Mouse (Mus musculus): ENCODE results near the gene Ptpn6. TPM values are rescaled to one million over a fixed set of nuclear protein-coding genes. Genes with fewer than 3 reads are reported as not detected.
"Not testable (repeated sequence)": the region's sequence is repeated elsewhere in the genome, so short reads cannot be mapped to it uniquely, and the experiment has no call there.

Gene Ptpn6
- polyA plus RNA-seq, 2 experiments from 2014 or later, result 138 to 144 TPM

DNA sequence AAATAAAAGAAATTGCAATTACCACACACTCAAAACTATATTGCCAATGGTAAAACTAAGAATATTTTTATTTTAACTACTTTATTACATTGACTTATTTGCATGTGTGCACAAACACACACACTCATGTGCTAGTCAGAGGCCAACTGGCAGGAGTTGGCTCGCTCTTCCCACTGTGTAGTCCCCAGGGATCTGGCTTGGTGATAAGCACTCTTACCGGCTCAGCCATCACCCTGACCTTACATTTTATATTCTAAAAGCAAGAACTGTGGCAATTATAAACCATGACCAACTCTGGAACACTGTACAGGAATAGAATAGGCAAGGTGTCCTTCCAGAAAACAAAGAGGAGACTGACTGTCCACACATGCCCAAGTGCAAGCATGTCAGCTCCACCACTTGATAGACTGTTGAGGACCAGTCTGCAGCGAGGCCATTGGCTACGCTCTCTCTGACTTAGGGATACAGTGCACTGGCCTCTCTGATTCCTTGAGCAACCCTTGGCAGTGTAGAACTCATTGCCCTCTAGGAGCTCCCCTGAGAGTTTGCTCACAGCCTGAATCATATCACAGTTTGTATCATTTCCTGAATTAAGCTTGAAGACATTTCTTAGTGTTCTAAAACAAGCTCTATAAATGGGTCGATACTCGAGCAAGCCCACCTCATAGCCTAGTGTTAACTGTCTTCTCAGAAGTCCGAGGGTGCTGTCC, 41.9 kb downstream of the Ptpn6 start:
- ATAC-seq, result no peak

DNA sequence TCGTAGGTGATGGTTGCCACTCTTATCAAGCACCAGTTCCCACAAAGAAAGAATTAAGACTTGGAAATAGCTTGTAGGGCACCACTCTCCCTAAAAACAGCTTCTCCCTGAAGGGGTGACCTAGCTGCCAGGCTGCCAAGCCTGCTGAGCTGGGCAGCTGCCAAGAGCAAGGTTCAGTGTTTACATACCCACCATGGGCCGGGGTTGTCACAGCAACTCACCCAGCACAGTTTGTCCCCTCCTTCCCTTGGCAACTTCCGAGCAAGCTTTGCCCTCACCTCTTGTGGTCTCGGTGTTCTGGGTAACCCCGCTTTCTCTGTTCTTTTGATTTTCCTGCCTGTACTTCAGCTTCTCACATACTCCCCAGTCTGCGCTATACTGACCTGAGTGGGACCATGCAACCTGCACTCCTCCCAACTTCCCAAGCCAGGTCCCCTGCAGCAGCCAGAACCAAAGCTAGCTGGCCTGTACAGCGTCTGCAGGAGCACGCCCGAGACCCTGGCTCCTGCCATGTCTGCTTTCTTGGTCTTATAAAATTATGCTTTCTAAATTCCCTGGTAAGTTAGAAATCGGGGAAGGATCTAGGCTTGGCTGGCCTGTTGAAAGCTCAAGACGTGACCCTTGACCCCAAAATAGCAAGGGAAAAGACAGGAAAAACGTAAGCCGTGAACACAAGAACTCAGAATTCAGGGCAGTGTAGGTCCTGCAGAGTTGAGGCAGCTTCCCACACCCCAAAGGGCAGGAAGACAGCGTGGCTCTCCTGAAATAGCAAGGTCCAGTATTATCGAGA, 44.2 kb downstream of the Ptpn6 start:
- ATAC-seq, result peak; percentile 66

DNA sequence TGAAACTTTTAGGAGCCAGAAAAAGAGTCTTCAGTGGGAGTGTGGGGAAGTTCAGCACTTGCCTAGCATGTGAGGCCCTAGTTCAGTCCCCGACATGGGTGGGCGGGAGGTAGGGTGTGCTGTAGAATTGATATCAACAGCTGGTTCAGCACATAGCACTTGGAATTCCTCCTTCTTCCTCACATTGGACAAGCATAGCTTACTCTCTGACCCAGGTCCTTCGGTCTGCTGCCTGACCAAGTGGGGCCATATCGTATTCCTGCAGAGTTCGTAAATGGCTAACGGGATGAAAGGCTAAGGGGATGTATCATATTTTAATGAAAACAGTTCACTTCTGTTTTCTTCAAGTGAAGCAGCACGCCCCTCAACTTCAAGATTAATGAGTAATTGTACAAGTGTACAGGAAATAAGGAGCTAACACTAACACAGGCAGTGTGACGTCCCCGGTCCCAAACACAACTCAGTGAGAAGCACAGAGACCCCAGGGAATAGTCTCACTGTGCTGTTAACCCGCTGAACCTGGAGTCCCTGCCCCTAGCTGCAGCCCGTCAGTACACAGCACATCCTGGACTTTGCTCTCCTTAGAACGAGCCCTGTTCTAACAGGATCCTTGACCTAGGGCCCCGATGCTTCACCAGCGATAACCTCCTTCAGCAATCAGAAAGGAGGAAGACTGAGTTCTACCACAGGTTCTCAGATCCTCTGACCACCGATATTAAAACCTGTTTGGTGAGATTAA, 45.1 kb downstream of the Ptpn6 start:
- ATAC-seq, result no peak

DNA sequence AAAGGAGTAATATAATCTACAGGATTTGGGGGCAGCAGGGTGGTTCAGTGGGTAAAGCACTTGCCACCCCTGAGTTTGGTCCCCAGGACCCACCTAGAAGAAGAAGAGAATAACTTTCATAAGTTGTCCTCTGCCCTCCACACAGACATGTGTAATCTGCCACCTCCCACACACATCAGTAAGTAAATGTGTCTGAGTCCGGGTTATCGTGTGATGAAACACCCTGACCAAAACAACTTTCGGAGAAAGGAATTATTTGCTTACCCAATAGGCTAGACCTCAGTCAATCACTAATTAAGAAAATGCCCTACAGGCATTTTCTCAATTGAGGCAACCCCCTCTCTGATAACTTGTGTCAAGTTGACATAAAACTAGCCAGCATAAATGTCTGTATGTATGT, 48.0 kb downstream of the Ptpn6 start:
- ATAC-seq, result no peak

DNA sequence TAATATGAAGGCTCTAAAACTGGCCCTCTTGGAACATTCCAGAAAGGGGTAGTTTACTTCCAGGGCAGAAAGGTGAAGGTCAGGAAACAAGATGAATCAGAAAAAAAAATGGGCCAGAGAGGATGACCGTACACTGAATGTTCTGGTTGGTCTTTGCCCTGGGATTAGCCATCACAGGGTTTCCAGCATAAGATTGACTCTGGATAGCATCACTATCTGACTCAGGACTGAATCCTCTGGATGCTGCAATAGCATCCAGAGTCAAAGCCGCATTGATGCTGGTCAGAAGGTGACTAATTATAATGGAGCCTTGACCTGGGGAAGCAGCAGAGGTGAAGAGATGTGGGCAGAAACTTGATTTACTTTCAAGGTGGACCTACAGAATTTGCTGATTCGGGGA, 49.5 kb downstream of the Ptpn6 start:
- ATAC-seq, result no peak

DNA sequence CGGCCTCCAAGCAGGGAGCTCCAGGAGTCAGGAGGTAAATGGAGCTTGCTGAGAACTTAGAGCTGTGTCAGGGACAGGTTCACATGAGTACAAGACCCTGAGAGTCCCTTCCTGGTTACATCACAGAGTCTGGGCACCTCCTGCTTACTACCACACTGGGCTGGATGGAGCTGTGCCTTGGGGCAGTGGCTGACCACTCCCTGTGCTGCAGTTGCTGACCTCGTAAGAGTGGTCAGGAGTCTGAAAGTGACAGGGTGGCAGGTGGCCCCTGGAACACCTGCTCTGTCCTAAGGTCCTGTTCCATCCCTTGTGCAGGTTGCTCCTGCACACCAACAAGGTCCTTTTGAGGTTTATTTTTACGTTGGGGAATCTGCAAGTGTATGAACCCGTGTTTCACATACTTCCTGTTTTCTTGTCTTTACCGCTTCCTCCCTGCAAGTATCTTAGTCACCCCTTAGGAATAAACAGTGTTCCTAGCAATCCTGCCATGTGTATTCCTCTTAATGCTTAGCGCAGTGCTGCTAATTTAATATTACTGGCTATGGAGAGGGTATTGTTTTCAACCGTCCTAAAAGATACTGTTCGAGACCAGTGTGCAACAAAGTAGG, 50.3 kb downstream of the Ptpn6 start:
- ATAC-seq, result no peak

DNA sequence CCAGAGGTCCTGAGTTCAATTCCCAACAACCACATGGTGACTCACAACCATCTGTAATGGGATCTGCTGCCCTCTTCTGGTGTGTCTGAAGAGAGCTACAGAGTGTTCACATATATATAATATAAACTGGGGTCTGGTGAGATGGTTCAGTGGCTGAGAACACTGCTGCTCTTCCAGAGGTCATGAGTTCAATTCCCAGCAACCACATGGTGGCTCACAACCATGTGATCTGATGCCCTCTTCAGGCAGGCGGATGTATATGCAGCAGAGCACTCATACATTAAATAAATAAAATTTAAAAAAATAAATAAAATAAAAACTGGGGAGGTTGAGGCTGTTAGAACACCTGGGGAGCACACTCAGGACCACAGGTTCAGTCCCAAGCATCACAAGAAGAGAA, 51.9 kb downstream of the Ptpn6 start:
- not testable (repeated sequence) for ATAC-seq

DNA sequence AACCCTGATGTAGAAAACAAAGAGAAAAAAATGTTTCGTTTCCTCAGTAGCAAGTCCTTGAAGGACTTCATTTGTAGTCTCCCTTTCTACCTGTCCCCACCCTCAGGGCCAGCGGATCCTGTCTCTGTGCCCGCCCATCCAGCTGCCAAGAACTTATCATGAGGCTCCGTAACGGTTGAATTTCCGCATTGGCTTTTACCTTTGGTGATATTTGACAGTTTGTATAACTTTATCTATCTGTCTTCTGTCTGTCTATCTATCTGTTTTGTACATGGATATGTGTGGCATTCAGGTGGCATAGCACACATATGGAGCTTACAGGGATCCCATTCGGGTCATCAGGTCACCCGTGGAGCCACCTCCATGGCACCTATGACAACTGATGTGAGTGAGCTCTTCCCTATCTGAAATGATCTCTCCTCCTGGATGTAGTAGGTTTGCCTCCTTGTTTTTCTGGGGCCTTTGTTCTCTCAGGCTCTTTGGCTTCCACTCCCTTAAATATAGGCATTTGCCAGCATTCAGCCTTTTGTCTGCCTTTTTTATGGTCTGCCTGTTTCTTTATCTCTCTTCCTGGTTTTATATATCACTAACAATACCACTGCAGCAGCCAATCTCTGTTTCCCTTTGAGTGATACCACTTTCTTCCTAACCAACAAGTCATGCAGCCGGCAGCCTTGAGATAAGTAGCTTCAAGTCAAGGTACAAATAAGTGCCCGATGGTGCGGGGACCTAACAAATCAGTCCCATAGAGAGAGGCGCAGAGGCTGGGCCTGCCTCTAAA, 52.7 kb downstream of the Ptpn6 start:
- no peak for ATAC-seq

DNA sequence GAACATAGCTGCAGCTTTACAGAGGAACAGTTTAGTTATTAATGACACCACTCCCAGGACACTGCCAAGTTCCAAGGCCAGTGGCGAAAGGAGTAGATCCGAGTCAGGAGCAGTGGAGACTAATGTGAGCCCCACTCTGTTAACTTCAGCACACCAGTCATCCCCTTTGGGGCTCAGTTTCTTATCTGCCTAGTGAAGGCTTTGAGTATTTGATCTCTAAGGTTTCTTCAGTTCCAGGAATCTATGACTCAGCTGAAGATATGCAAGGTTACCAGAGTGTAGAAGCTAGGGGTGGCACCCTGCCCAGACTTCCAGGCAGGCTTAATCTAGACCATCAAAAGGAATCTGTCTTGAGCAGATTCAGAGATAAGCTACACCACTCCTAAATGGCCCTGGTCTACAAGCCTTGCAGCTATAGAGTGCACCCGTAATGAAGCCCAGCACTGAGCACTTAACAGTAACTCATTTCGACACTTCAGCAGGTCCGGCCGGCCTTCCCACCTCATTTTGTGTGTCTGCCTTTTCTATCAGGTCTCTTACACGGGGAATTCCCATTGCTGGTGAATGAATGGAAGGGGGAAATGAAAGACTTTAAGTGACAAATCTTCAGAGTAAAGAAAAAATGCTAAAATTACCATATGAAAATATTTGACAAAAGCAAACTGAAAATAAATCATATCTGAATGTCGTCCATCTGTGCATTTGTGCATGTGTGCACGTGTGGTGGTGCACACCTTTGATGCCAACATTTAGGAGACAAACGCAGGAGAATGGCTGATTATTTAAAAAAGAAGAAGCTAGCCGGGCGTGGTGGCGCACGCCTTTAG, 54.7 kb downstream of the Ptpn6 start:
- ATAC-seq, result peak; percentile 23

DNA sequence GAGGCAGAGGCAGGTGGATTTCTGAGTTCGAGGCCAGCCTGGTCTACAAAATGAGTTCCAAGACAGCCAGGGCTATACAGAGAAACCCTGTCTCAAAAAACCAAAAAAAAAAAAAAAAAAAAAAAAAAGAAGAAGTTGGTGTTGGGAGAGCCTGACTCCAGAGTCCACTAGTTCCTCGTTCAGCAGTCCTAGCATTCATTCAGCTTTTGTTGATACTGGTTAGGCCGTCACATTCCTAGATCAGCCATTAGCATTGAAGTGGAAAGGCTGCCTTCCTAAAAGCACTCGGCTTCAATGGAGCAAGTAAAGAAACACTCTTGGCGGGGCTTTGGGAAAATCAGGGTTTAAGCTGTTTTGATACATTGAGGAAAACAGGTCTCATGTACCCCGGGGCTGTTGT, 56.2 kb downstream of the Ptpn6 start:
- ATAC-seq, result not testable (repeated sequence)

DNA sequence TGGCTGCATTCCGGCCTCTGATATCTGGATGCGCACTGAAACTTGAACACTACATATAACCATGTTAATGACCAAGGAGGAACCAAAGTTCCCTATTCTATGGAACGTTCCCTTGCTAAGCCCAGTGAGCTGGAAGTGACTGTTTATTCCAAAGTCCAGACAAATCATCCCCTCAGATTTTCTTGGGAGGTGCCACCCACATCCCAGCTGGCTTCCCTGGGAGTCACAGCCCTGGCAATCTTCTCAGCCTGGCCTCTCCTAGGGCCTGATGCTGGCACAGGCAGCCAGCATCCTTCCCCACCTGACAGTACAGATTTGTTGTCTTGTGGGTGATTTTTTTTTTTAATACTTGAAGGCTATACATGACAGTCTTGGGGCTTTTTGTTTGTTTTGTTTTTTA, 59.0 kb downstream of the Ptpn6 start:
- no peak for ATAC-seq

DNA sequence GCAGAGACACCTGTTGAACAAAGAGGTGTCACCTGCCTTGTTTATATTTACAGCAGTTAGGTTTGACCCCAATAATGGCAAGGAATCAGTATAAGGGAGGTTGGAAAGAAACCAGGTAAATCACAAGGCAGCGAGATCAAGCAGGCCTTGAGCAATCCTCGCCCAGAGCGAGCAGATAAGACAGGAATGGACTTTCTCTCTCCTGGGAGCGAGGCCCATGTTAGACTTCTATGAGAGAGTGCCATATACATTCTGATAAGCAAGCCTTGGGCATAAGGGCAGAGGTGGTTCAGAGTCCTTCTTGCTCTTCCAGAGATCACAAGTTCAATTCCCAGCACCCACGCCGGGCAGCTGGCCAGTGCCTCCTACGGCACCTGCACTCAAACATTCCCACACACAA, 59.7 kb downstream of the Ptpn6 start:
- no peak for ATAC-seq

DNA sequence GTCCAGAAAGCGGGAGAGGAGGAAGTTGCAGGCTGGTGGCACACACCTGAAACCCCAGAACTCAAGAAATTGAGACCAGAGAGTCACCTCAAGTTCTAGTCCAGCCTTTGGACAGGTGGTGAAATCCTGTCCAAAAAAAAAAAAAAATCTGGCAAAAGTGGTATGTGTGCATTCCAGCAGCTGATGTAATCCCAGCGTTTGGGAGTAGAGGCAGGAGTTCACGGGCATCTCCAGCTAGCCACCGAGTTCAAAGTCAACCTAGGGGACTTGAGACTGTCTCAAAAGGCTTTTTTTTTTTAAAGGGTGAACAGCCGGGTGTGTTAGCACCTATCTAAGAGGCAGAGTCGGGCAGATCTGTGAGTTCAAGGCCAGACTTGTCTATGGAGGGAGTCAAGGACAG, 62.3 kb downstream of the Ptpn6 start:
- ATAC-seq, result no peak

DNA sequence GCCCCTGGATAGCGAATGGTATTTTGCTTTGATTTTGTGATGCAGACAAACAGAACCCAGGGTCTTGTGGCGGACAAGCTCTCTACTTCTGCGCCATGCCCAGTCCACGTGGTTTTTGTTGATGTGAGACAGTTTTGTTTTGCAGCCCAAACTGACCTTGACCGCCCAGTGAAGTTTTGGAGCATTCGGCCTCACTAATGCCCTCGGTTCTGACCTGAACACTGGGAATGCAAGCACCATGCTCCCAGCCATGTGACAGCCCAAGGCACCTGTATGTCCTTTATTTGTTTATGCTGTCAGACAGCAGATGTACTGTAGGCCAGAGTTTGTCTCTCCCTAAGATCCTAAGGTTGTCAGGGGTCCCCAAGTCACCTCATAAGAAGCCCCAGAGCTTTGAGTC, 63.9 kb downstream of the Ptpn6 start:
- ATAC-seq, result no peak

DNA sequence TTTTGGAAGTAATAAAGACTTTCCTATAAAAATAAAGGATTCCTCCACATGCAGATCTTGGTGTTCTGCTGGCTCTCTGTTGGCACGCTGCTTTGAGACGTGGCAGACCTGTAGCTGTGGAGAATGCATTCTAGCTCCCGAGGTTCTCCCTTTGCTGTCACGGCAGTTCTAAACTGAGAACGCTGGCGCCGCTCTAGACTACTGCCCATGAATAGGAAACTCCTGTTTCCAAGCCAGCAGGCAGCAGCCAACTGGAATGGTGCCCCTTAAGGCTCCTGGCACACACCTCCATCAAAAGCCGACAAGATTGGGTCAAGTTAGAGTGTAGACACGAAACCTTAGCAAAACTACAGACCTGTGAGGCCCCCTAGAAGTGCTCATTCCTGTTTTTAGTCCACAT, 64.9 kb downstream of the Ptpn6 start:
- no peak for ATAC-seq

DNA sequence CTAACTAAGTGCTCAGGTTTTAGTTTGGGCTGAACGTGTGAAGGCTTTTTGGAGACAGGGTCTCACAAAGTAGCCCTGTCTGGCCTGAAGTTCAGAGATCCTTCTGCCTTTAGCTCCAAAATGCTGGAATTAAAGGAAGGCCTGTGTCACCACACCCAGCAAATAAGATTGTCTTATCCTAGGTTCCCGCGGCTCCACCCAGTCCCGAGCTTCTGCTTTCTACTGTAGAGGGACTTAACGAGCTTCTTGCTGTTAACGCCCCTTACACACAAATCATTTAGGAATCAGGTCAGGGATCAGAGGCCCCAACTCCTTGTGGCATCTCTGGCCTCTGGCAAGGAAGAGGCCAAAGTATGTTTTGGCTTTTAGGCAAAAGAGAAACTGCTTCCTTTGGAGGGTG, 66.4 kb downstream of the Ptpn6 start:
- no peak for ATAC-seq

Other genes with a start within 250 kb of the Ptpn6 start
- not detected for gene C1rl, start 245.6 kb downstream of the Ptpn6 start, polyA plus RNA-seq (2017; shearing (Covaris generic))
- under 1 TPM in 1 of 2 experiments, not detected in 1; 0.57 TPM for gene C1ra, start 226.3 kb downstream of the Ptpn6 start, polyA plus RNA-seq (2017; shearing (Covaris generic))
- not detected for gene C1s1, start 196.4 kb downstream of the Ptpn6 start, polyA plus RNA-seq (2017; shearing (Covaris generic))
- gene C1rb, start 168.4 kb downstream of the Ptpn6 start, polyA plus RNA-seq (2017; shearing (Covaris generic)), result not detected
- not detected for gene C1s2, start 102.6 kb downstream of the Ptpn6 start, polyA plus RNA-seq (2017; shearing (Covaris generic))
- 10 to 100 TPM; 24.3 to 25.9 TPM for gene Lpcat3, start 75.7 kb downstream of the Ptpn6 start, polyA plus RNA-seq (2017; shearing (Covaris generic))
- gene Emg1, start 26.5 kb downstream of the Ptpn6 start, polyA plus RNA-seq (2017; shearing (Covaris generic)), result 100 to 1,000 TPM; 401 to 440 TPM
- gene Phb2, start 26.4 kb downstream of the Ptpn6 start, polyA plus RNA-seq (2017; shearing (Covaris generic)), result 10 to 100 TPM; 72.2 to 87.3 TPM
- 100 to 1,000 TPM; 529 to 630 TPM for gene Grcc10, start 2.7 kb upstream of the Ptpn6 start, polyA plus RNA-seq (2017; shearing (Covaris generic))
- not detected for gene Gm45234, start 17.3 kb upstream of the Ptpn6 start, polyA plus RNA-seq (2017; shearing (Covaris generic))
- 1 to 10 TPM; 3.3 to 5.7 TPM for gene Atn1, start 17.8 kb upstream of the Ptpn6 start, polyA plus RNA-seq (2017; shearing (Covaris generic))
- 1 to 10 TPM; 4.4 to 4.7 TPM for gene Eno2, start 31.0 kb upstream of the Ptpn6 start, polyA plus RNA-seq (2017; shearing (Covaris generic))
- under 1 TPM; 0.61 to 0.73 TPM for gene Lrrc23, start 41.0 kb upstream of the Ptpn6 start, polyA plus RNA-seq (2017; shearing (Covaris generic))
- 1 to 10 TPM; 1.5 to 2.1 TPM for gene Spsb2, start 69.9 kb upstream of the Ptpn6 start, polyA plus RNA-seq (2017; shearing (Covaris generic))
- gene Tpi1, start 75.6 kb upstream of the Ptpn6 start, polyA plus RNA-seq (2017; shearing (Covaris generic)), result 10 to 100 TPM; 68.9 to 93.3 TPM
- gene Usp5, start 90.8 kb upstream of the Ptpn6 start, polyA plus RNA-seq (2017; shearing (Covaris generic)), result 10 to 100 TPM; 58.3 to 86.0 TPM
- 10 to 100 TPM; 43.4 to 57.7 TPM for gene Cdca3, start 90.8 kb upstream of the Ptpn6 start, polyA plus RNA-seq (2017; shearing (Covaris generic))
- gene Gnb3, start 101.6 kb upstream of the Ptpn6 start, polyA plus RNA-seq (2017; shearing (Covaris generic)), result under 1 TPM in 1 of 2 experiments, not detected in 1; 0.19 TPM
- gene P3h3, start 119.0 kb upstream of the Ptpn6 start, polyA plus RNA-seq (2017; shearing (Covaris generic)), result not detected
- gene Gpr162, start 125.3 kb upstream of the Ptpn6 start, polyA plus RNA-seq (2017; shearing (Covaris generic)), result under 1 TPM in 1 of 2 experiments, not detected in 1; 0.21 TPM
- gene Cd4, start 149.5 kb upstream of the Ptpn6 start, polyA plus RNA-seq (2017; shearing (Covaris generic)), result 100 to 1,000 TPM; 240 to 401 TPM
- gene Lag3, start 173.0 kb upstream of the Ptpn6 start, polyA plus RNA-seq (2017; shearing (Covaris generic)), result 10 to 100 TPM; 23.5 to 30.2 TPM
- 10 to 100 TPM; 12.0 to 12.8 TPM for gene Ptms, start 181.4 kb upstream of the Ptpn6 start, polyA plus RNA-seq (2017; shearing (Covaris generic))
- 10 to 100 TPM; 46.7 to 70.4 TPM for gene Mlf2, start 192.7 kb upstream of the Ptpn6 start, polyA plus RNA-seq (2017; shearing (Covaris generic))
- gene Cops7a, start 226.8 kb upstream of the Ptpn6 start, polyA plus RNA-seq (2017; shearing (Covaris generic)), result 10 to 100 TPM; 45.9 to 51.2 TPM